Mouse (Mus musculus) mesoderm, embryonic 11.5 days (tissue): ENCODE measurements at regions not wholly inside any gene's neighbourhood (a gene's known extent, or its start where the extent isn't known, plus 50 kb on each side); places are given as distances from the start of the nearest gene placed in this dataset.
"Not testable (repeated sequence)": the region's sequence is repeated elsewhere in the genome, so short reads cannot be mapped to it uniquely, and the experiment has no call there.

Source experiments
- DNase-seq: peaks from one replicate; pipeline ENCODE4 v3.0.0-alpha.2; 2012; ENCODE audit warnings: low read depth, low spot score

GRCm38 (mm10) chr11:8773862-8774261 is 109.5 kb upstream of the Tns3 start:
- no peak for DNase-seq

- DNase-seq = no peak
Measured at GRCm38 (mm10) chr11:8773260-8773659, 108.9 kb upstream of the Tns3 start.

GRCm38 (mm10) chr11:8772541-8772940 is 108.2 kb upstream of the Tns3 start:
- no peak for DNase-seq

- DNase-seq = not testable (repeated sequence)
Measured at GRCm38 (mm10) chr11:8768706-8769105, 104.4 kb upstream of the Tns3 start.

- no peak for DNase-seq
Measured at GRCm38 (mm10) chr11:8765541-8765885, 101.2 kb upstream of the Tns3 start.

- DNase-seq = no peak
Measured at GRCm38 (mm10) chr11:8764861-8765540, 100.7 kb upstream of the Tns3 start.

GRCm38 (mm10) chr11:8763448-8763847 is 99.1 kb upstream of the Tns3 start:
- DNase-seq = peak; percentile 54

DNA sequence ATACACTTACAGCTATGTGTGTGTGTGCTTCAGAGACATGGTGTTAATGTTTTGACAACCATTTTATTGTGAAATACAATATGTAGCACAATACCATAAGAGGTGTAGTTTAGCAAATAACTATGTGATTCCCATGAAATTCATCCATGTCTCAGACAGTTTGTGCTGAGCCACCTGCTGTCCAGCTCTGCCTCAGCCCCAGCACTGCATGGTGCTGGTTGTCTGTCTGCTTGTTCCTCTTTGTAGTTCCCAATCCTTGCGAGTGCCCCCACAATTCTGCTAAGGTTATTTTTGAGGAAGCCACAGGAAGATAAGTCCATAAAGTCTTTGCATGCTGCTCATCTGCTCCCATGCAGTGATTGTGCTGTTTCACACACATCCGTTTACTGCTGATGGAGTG is 97.8 kb upstream of the Tns3 start:
- DNase-seq = no peak

DNA sequence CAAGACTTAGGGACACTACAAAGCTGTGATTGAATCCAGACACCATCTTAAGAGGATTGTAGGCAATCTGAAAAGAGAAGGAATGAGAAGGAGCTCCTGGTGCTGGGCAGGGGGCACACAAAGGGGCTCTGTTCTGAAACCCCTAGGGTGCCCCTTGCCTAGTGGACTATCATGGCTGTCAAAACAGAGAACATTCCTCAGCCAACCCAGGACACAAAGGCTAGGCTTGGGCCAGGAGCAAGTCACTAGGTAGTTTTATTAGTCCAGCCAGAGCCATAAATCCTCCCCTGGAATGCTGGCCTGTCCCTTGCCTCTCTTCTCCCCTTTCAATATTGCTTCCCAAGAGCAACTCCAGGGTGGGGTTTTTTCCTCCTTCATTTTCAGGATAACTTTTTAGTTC is 97.3 kb upstream of the Tns3 start:
- DNase-seq = peak; percentile 90

- DNase-seq = no peak
Measured at GRCm38 (mm10) chr11:8759858-8760257, 95.5 kb upstream of the Tns3 start.

DNA sequence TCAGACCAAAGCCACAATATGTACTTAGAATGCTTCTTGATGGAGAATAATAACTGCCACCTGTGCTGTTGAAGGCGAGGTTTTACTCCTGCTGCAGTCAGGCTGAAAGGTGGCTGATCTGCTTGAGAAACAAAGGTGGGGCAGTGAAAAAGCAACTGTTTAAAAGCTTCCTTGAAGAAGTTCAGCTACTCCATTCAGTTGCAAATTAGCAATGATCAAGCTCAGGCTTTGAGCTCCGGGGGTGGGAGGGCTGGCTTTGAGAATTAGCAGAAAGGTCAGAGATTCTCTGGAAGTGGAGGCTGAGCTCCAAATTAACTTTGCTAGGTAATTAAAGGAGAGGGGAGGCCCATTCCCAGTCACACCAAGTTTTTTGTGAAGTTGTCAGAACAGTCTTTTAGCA is 90.2 kb upstream of the Tns3 start:
- DNase-seq = not testable (repeated sequence)

- not testable (repeated sequence) for DNase-seq
Measured at GRCm38 (mm10) chr11:8735784-8736183, 71.4 kb upstream of the Tns3 start.

GRCm38 (mm10) chr11:8727007-8727406 is 62.7 kb upstream of the Tns3 start:
- no peak for DNase-seq

DNA sequence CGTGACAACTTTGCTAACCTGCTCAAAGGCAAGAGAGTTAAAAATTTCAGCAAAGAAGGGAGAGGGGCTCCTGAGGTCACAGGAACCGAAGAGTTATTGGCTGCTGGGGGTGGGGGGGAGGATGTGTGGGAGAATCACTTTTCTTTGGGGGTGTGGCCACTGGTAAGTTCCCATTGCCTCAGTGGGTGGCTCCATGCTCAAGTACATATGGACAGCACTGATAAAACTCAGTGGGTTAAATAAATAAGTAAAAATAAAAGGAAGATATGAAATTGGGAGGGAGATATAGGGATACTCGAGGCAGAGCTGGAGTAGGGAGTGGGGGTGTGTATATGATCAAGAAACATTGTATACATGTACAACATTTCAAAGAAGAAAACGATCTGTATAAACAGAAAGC is 61.2 kb upstream of the Tns3 start:
- no peak for DNase-seq

DNA sequence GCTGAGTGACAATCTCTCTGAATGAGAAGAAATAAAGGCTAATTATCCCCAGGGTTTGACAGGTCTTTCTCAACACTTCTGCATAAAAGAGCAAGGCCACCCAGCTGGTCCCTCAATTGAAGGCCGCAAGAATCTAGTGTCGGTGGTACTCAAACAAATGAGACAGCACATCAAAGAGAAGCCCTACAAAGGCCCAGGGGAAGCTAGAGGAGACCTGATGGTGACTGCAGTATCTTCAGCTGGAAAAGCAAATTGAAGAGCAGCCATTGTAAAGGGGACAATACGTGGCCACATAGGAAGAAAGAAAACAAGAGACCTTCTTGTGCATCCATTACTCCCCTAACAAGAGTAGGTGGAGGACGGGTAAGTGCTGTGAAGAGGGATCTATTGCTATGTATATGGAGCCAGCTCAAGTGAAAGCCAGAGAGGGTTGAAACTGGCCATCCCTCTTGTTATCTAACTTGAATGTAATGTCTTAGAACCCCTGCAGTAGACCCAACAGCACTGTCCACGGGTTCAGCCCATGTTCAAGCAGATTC is 58.8 kb upstream of the Tns3 start:
- DNase-seq = no peak

DNA sequence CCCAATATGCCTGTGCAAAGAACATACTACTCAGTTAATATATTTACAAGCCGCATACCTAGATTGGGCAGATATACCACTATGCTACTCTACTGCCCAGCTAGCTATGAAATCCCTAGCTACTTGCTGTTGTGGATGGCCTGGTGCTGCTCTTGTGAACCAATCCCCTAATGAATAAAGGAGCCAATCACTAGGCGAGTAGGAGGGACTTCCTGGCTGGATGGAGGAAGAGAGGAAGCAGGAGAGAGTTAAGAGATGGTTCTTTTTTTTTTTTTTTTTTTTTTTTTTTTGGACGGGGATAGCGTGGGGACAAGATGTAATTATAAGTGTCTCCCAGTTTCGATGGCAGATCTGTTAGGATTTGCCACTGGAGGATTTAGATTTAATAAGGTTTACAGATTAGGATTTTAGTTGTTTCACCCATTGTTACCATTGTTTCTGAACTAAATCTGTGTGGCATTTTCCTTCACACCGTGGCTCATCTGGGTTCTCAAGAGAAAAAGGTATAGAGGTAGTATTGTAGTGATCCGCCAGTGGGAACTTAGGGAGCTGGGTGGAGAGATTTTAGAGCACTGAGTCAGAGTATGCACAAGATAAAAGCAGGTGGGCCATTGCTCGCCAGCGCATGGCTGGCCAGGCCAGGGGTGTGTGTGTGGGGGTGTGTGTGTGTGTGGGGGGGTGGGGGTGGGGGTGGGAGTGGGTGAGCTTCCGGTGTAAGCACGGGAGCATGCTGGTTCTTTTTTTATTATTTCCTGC is 55.1 kb upstream of the Tns3 start:
- DNase-seq = no peak

DNA sequence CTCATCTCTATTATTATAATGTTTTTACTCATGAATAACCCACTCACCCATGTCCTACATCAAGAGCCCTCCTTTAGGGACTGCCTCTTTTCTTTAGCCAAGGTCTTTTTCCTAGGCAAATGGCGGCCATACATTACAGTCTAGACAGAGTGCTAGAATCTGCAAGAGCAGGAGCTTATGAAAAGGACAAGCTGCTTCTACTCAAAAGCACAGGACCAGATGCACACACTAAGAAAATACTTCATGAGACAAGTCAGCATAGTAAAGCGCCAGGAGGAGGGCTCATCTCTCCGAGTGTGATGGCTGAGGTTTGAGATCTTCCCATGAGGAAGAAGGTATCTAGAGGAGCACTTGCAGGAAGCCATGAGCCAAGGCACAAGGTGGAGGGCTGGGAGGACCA is 53.4 kb upstream of the Tns3 start:
- DNase-seq = no peak

DNA sequence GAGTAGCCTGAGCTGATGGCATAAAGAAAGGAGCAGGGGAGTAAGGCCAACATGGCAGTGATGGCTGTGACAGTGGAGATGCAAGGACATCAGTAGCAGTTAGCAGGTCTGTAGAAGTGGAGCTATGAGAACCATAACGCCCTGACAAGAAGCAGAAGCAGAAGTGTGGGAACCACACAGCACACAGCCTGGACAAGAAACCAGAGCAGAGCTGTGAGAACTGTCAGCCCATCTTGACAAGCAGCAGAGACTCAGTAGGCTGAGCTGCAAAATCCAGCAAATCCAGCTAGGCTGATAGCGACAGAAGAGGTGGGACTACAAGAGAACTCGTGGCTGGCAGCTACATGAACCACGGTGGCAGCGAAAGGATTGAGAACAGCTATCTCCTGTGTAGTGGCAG is 52.5 kb upstream of the Tns3 start:
- DNase-seq = no peak

- no peak for DNase-seq
Measured at GRCm38 (mm10) chr11:8715775-8716174, 51.4 kb upstream of the Tns3 start.
